Mouse (Mus musculus): ENCODE data around the gene Kdf1. TPM values are rescaled to one million over a fixed set of nuclear protein-coding genes. Genes with fewer than 3 reads are reported as not detected.

Gene Kdf1
- 1.6 and 4.0 TPM in 2 replicates for polyA plus RNA-seq (2016; fragmentation: Nextera tagmentation; extraction: Ambion mirVana)

GRCm38 (mm10) chr4:133518601-133519368 is at the start of gene Kdf1:
Gene Kdf1 (plus strand): TSS chr4:133518963.
- peak within 1 kb of the TSS; percentile 69 for H3K4me3 ChIP-seq
- H3K4me1 ChIP-seq = peaks cover 10% of the 10 kb centered on the region
- no peaks in the 10 kb centered on the region for H3K36me3 ChIP-seq
- peaks cover 52% of the 10 kb centered on the region for H3K27me3 ChIP-seq (ENCODE audit: insufficient read depth, poor library complexity, severe bottlenecking)
- DNase-seq (ENCODE audit: low spot score) = no peak
- 4% methylated on average over 49 of the region's 69 CpGs for WGBS
- H3K9me3 ChIP-seq = no peaks in the 10 kb centered on the region
- H3K27ac ChIP-seq = peak within 1 kb of the TSS; percentile 83

- peaks cover 21% of the 10 kb centered on the region for H3K27me3 ChIP-seq (ENCODE audit: insufficient read depth, poor library complexity, severe bottlenecking)
- no peaks in the 10 kb centered on the region for H3K36me3 ChIP-seq
- 20% methylated on average over 12 of the region's 12 CpGs for WGBS
- H3K4me3 ChIP-seq = peak overlapping the region; percentile 69
- H3K4me1 ChIP-seq = peaks cover 29% of the 10 kb centered on the region
- peaks cover 3% of the 10 kb centered on the region; the same call in 1 of the 2 replicates for H3K9me3 ChIP-seq
- H3K27ac ChIP-seq = no peak overlapping the region
- no peak for DNase-seq (ENCODE audit: low spot score)
Observed at GRCm38 (mm10) chr4:133469122-133469521, 49.6 kb upstream of the Kdf1 start.

GRCm38 (mm10) chr4:133471135-133471821 is 47.5 kb upstream of the Kdf1 start:
- Histone ChIP-seq H3K36me3 (no peaks in the 10 kb centered on the region), H3K27me3 (ENCODE audit: insufficient read depth, poor library complexity, severe bottlenecking) (peaks cover 41% of the 10 kb centered on the region), H3K4me1 (peaks cover 21% of the 10 kb centered on the region), H3K27ac (no peak overlapping the region), H3K9me3 (peaks cover 3% of the 10 kb centered on the region; the same call in 1 of the 2 replicates), H3K4me3 (no peak overlapping the region)
- no peak for DNase-seq (ENCODE audit: low spot score)
- 78% methylated on average over 7 of the region's 7 CpGs for WGBS

GRCm38 (mm10) chr4:133473833-133474232 is 44.9 kb upstream of the Kdf1 start:
- Histone ChIP-seq H3K36me3 (no peaks in the 10 kb centered on the region), H3K27me3 (ENCODE audit: insufficient read depth, poor library complexity, severe bottlenecking) (peaks cover 59% of the 10 kb centered on the region), H3K4me1 (peaks cover 9% of the 10 kb centered on the region), H3K27ac (no peak overlapping the region), H3K9me3 (peaks cover 3% of the 10 kb centered on the region; the same call in 1 of the 2 replicates), H3K4me3 (no peak overlapping the region)
- WGBS = 56% methylated on average over 2 of the region's 2 CpGs
- no peak for DNase-seq (ENCODE audit: low spot score)

GRCm38 (mm10) chr4:133479458-133480184 is 39.1 kb upstream of the Kdf1 start, which contains the start of gene Tent5b:
Gene Tent5b (plus strand): TSS chr4:133480132.
- Histone ChIP-seq H3K36me3 (no peaks in the 10 kb centered on the region), H3K27ac (peak within 1 kb of the TSS; percentile 66), H3K9me3 (no peaks in the 10 kb centered on the region), H3K27me3 (ENCODE audit: insufficient read depth, poor library complexity, severe bottlenecking) (peaks cover 89% of the 10 kb centered on the region), H3K4me3 (peak within 1 kb of the TSS; percentile 66), H3K4me1 (peaks cover 39% of the 10 kb centered on the region)
- WGBS = 5% methylated on average over 29 of the region's 29 CpGs
- DNase-seq (ENCODE audit: low spot score) = peak; percentile 100

GRCm38 (mm10) chr4:133480185-133480537 is 38.6 kb upstream of the Kdf1 start:
- peaks cover 85% of the 10 kb centered on the region for H3K27me3 ChIP-seq (ENCODE audit: insufficient read depth, poor library complexity, severe bottlenecking)
- H3K9me3 ChIP-seq = no peaks in the 10 kb centered on the region
- H3K27ac ChIP-seq = peak overlapping the region; percentile 66
- peak overlapping the region; percentile 66 for H3K4me3 ChIP-seq
- H3K4me1 ChIP-seq = peaks cover 40% of the 10 kb centered on the region
- no peaks in the 10 kb centered on the region for H3K36me3 ChIP-seq
- 4% methylated on average over 34 of the region's 34 CpGs for WGBS
- DNase-seq (ENCODE audit: low spot score) = no peak

- DNase-seq (ENCODE audit: low spot score) = no peak
- Histone ChIP-seq H3K27ac (peak overlapping the region; percentile 66; the same call in 1 of the 2 replicates), H3K36me3 (no peaks in the 10 kb centered on the region), H3K4me3 (peak overlapping the region; percentile 66), H3K4me1 (peaks cover 40% of the 10 kb centered on the region), H3K9me3 (no peaks in the 10 kb centered on the region), H3K27me3 (ENCODE audit: insufficient read depth, poor library complexity, severe bottlenecking) (peaks cover 82% of the 10 kb centered on the region)
- 41% methylated on average over 6 of the region's 6 CpGs for WGBS
Observed at GRCm38 (mm10) chr4:133480754-133481153, 38.0 kb upstream of the Kdf1 start.

- Histone ChIP-seq H3K27ac (0 out of 2 replicates have a peak overlapping the region, but pooled peaks have one; percentile 13), H3K36me3 (no peaks in the 10 kb centered on the region), H3K27me3 (ENCODE audit: insufficient read depth, poor library complexity, severe bottlenecking) (peaks cover 78% of the 10 kb centered on the region), H3K4me1 (peaks cover 43% of the 10 kb centered on the region), H3K4me3 (no peak overlapping the region), H3K9me3 (no peaks in the 10 kb centered on the region)
- WGBS = 11% methylated on average over 4 of the region's 4 CpGs
- no peak for DNase-seq (ENCODE audit: low spot score)
Observed at GRCm38 (mm10) chr4:133481488-133481887, 37.3 kb upstream of the Kdf1 start.

GRCm38 (mm10) chr4:133482479-133482878 is 36.3 kb upstream of the Kdf1 start:
- no peaks in the 10 kb centered on the region for H3K36me3 ChIP-seq
- H3K9me3 ChIP-seq = no peaks in the 10 kb centered on the region
- H3K27me3 ChIP-seq (ENCODE audit: insufficient read depth, poor library complexity, severe bottlenecking) = peaks cover 72% of the 10 kb centered on the region
- peaks cover 46% of the 10 kb centered on the region for H3K4me1 ChIP-seq
- no peak overlapping the region for H3K4me3 ChIP-seq
- no peak overlapping the region for H3K27ac ChIP-seq
- no peak for DNase-seq (ENCODE audit: low spot score)
- 82% methylated on average over 3 of the region's 3 CpGs for WGBS

GRCm38 (mm10) chr4:133484266-133485025 is 34.3 kb upstream of the Kdf1 start:
- 11% methylated on average over 22 of the region's 22 CpGs for WGBS
- H3K9me3 ChIP-seq = no peaks in the 10 kb centered on the region
- no peaks in the 10 kb centered on the region for H3K36me3 ChIP-seq
- H3K4me3 ChIP-seq = peak overlapping the region; percentile 47
- H3K4me1 ChIP-seq = peaks cover 50% of the 10 kb centered on the region
- H3K27me3 ChIP-seq (ENCODE audit: insufficient read depth, poor library complexity, severe bottlenecking) = peaks cover 53% of the 10 kb centered on the region
- no peak for DNase-seq (ENCODE audit: low spot score)
- peak overlapping the region; percentile 64 for H3K27ac ChIP-seq

GRCm38 (mm10) chr4:133485691-133486425 is 32.9 kb upstream of the Kdf1 start:
- WGBS = 83% methylated on average over 28 of the region's 28 CpGs
- Histone ChIP-seq H3K9me3 (no peaks in the 10 kb centered on the region), H3K27me3 (ENCODE audit: insufficient read depth, poor library complexity, severe bottlenecking) (peaks cover 43% of the 10 kb centered on the region)

More at GRCm38 (mm10) chr4:133485691-133486425, 32.9 kb upstream of the Kdf1 start:
- H3K4me1 ChIP-seq = peaks cover 43% of the 10 kb centered on the region
- no peak overlapping the region for H3K27ac ChIP-seq
- DNase-seq (ENCODE audit: low spot score) = no peak
- H3K36me3 ChIP-seq = no peaks in the 10 kb centered on the region
- H3K4me3 ChIP-seq = no peak overlapping the region

Measured in heart, embryonic 10.5 days (tissue).